Mouse (Mus musculus) lung, postnatal 0 days (tissue): ENCODE measurements at regions not wholly inside any gene's neighbourhood (a gene's known extent, or its start where the extent isn't known, plus 50 kb on each side); places are given as distances from the start of the nearest gene placed in this dataset.

Experiments
- ATAC-seq: fragments of 200-750 bp; cut with Nextera tagmentation; 2 replicates; pipeline ENCODE4 v1.8.0; 2017; ENCODE audit warnings: moderate library complexity
- DNase-seq: peaks from one replicate; pipeline ENCODE4 v3.0.0-alpha.2; 2016; ENCODE audit warnings: low spot score
- H3K27ac ChIP-seq: fragments of 300-500 bp; sonication (generic); 2 replicates; pipeline ENCODE4 v1.5.1; 2014; ENCODE audit warnings: antibody characterized with exemption, mild to moderate bottlenecking, low read length, mixed read lengths
- H3K27me3 ChIP-seq: fragments of 300-500 bp; sonication (generic); replicated peaks from 2 replicates; pipeline ENCODE4 v1.6.1; 2014; ENCODE audit warnings: low read length, mixed read lengths; ENCODE audit not compliant: insufficient read depth
- H3K36me3 ChIP-seq: fragments of 300-500 bp; sonication (generic); 2 replicates; pipeline ENCODE4 v1.6.1; 2014; ENCODE audit warnings: low read length, mixed read lengths; ENCODE audit not compliant: insufficient read depth
- H3K4me1 ChIP-seq: fragments of 300-500 bp; sonication (generic); 2 replicates; pipeline ENCODE4 v1.6.1; 2014; ENCODE audit warnings: antibody characterized with exemption, low read depth, low read length, mixed read lengths; ENCODE audit not compliant: insufficient read depth
- H3K4me2 ChIP-seq: fragments of 300-500 bp; sonication (generic); replicated peaks from 2 replicates; pipeline ENCODE4 v1.6.1; 2014; ENCODE audit warnings: low read depth, mild to moderate bottlenecking, low read length, moderate library complexity, mixed read lengths
- H3K4me3 ChIP-seq: fragments of 300-500 bp; sonication (generic); 2 replicates; pipeline ENCODE4 v1.5.1; 2014; ENCODE audit warnings: low read depth, low read length
- H3K9ac ChIP-seq: fragments of 300-500 bp; sonication (generic); replicated peaks from 2 replicates; pipeline ENCODE4 v1.6.1; 2014; ENCODE audit warnings: low read depth, mild to moderate bottlenecking
- H3K9me3 ChIP-seq: fragments of 300-500 bp; sonication (generic); 2 replicates; pipeline ENCODE4 v1.6.1; 2016; ENCODE audit warnings: low read length, mixed read lengths
- CTCF ChIP-seq: IDR thresholded peaks from 2 replicates; pipeline ENCODE4 v1.5.1; 2016; ENCODE audit warnings: antibody characterized with exemption, mild to moderate bottlenecking
- EP300 ChIP-seq: IDR thresholded peaks from 2 replicates; pipeline ENCODE4 v1.6.1; 2016; ENCODE audit warnings: antibody characterized with exemption, mild to moderate bottlenecking, control low read depth
- WGBS: fragments of 180-500 bp; shearing (Covaris S2); extraction: QIAGEN DNeasy Blood & Tissue Kit; methylation state at CpG from one replicate; pipeline ENCODE4 v1.1.7; 2014; 5-methylcytosine and 5-hydroxymethylcytosine counted together

DNA sequence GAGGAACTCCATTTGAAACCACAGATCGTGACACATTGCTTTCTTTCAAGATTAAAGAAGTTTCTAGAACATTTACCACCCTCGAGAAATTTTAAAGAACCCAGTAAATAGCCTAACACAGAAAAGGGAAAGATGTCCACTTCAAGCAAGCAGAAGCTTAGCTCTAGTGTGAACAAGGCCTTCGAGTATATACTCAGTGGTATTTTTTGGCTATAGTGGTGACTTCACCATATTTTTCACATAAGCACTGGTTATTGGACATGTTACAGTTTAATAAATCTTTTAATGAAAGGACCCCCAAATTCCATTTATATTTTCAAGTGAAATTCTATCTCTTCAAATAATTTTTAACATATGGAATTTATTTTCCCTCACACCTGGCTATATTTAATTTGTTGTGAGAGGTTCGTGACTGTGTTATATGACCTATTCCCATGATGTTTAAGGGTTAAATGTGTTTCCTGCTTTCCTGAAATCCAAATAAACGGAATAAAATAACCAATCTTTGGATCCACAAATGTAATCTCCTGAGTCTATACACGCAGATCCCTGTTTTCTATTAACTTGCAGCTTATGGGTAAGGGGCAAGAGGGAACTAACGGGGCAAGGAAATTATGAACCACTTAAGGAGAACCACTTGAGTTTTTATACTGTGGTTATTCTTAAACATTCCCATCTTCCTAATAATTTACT is 60.6 kb upstream of the Tas2r134 start:
- no peak overlapping the region for H3K4me3 ChIP-seq
- TF ChIP-seq EP300 (no peak), CTCF (no peak)

DNA sequence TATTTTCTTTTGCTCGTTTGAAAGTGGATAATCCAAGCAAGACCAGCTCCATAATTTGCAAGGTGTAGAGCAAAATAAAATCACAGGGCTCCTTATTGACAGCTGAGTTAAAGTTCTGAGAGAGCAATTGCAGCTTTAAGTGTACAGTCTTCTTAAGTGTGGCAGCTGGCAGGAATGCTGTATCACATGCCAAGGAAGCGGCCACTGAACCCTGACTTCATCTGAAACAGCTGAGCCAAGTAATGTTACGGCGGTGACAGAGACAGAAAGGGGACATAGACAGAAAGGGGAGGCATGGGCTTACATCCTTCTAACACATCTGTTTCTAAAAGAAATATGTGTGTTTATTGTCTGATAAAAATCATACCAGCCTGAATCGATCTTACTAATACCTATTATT is 63.4 kb upstream of the Tas2r134 start:
- H3K4me1 ChIP-seq: no peaks in the 10 kb centered on the region
- H3K9ac ChIP-seq: no peak overlapping the region
- no peaks in the 10 kb centered on the region for H3K27me3 ChIP-seq
- no peak for TF ChIP-seq EP300
- no peak for TF ChIP-seq CTCF
- ATAC-seq (no peak; the same call in 1 of the 2 replicates), DNase-seq (no peak)
- no peak overlapping the region for H3K4me3 ChIP-seq
- H3K27ac ChIP-seq: no peak overlapping the region
- H3K9me3 ChIP-seq: no peaks in the 10 kb centered on the region
- H3K36me3 ChIP-seq: no peaks in the 10 kb centered on the region
- H3K4me2 ChIP-seq: no peak overlapping the region
- WGBS: 50% methylated on average over 5 of the region's 5 CpGs

More for the DNA sequence above, 60.6 kb upstream of the Tas2r134 start:
- Histone ChIP-seq H3K36me3 (no peaks in the 10 kb centered on the region), H3K9me3 (no peaks in the 10 kb centered on the region), H3K27me3 (no peaks in the 10 kb centered on the region), H3K4me2 (no peak overlapping the region), H3K9ac (no peak overlapping the region), H3K4me1 (no peaks in the 10 kb centered on the region), H3K27ac (no peak overlapping the region)
- ATAC-seq (no peak), DNase-seq (no peak)
- 66% methylated on average over 7 of the region's 7 CpGs for WGBS

DNA sequence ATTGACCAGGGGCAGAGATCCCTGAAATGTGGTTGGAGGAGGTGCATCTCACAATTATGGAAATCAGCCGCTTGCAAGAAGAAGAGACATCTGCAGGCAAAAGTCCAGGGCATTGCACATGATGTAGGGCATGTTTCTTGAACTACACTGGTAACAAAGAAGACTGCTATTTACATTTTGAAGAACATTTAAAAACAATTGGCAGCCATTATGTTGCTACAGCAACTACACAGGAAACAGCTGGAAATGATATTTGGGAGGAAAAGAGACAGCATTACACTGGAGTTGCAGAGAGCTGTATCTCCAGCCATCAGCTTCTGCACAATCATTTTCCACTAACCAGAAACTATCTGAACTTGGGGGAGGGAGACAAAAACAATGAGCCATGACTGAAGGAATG is 64.1 kb upstream of the Tas2r134 start:
- H3K9ac ChIP-seq: no peak overlapping the region
- H3K4me1 ChIP-seq: no peaks in the 10 kb centered on the region
- no peaks in the 10 kb centered on the region for H3K36me3 ChIP-seq
- TF ChIP-seq EP300: no peak
- TF ChIP-seq CTCF: no peak
- H3K27me3 ChIP-seq: no peaks in the 10 kb centered on the region
- no peak overlapping the region for H3K27ac ChIP-seq
- ATAC-seq (peak; percentile 41; the same call in 1 of the 2 replicates), DNase-seq (peak; percentile 47)
- WGBS: 56% methylated on average over 1 of the region's 1 CpGs
- no peak overlapping the region for H3K4me2 ChIP-seq
- H3K4me3 ChIP-seq: no peak overlapping the region
- no peaks in the 10 kb centered on the region for H3K9me3 ChIP-seq

DNA sequence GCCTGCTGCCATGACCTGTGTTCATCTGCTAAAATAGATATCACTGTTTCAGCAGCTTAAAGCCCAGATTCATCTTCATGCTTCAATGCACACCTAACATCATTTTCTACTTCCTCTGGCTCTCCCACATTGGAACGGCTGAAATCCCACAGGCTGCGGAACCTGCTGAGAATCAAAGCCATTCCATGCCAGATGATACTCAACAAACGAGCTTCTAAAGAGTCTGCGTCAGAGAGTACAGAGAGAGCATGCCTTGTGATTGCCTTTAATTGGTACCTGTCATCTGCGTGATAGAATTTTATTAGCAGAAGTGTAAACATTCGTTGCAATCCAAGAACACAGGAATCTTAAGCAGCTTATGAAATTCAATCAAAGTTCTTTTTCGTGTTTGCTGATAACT is 76.4 kb upstream of the Tas2r134 start:
- ATAC-seq (no peak), DNase-seq (no peak)
- Histone ChIP-seq H3K27me3 (no peaks in the 10 kb centered on the region), H3K36me3 (no peaks in the 10 kb centered on the region), H3K9me3 (no peaks in the 10 kb centered on the region), H3K4me2 (no peak overlapping the region), H3K4me3 (no peak overlapping the region), H3K9ac (no peak overlapping the region), H3K4me1 (no peaks in the 10 kb centered on the region), H3K27ac (no peak overlapping the region)
- WGBS: 58% methylated on average over 7 of the region's 7 CpGs
- TF ChIP-seq EP300 (no peak), CTCF (no peak)

DNA sequence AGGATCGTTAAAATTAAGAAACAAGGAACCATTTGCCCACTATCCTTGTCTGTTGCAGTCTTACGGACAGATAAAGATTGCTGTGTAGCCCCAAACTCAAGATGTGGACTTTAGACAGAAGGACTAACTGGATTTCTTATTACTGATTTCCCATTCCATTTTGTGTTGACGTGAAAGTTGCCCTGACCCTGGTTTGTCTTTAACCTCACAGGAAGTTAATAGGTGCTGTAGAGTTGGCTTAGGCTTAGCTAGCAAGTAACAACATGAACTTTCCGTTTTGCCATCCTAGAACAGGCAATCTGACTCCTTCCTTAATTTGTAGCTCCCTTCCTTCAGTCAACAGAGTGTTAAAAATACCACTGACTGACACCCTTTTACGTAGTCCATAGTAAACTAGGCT is 78.2 kb upstream of the Tas2r134 start:
- Histone ChIP-seq H3K27ac (no peak overlapping the region), H3K9ac (no peak overlapping the region), H3K9me3 (no peaks in the 10 kb centered on the region), H3K4me1 (no peaks in the 10 kb centered on the region), H3K27me3 (no peaks in the 10 kb centered on the region), H3K4me2 (no peak overlapping the region), H3K4me3 (no peak overlapping the region), H3K36me3 (no peaks in the 10 kb centered on the region)
- no peak for ATAC-seq
- no peak for TF ChIP-seq CTCF
- TF ChIP-seq EP300: no peak
- no peak for DNase-seq
- 78% methylated on average over 5 of the region's 5 CpGs for WGBS

DNA sequence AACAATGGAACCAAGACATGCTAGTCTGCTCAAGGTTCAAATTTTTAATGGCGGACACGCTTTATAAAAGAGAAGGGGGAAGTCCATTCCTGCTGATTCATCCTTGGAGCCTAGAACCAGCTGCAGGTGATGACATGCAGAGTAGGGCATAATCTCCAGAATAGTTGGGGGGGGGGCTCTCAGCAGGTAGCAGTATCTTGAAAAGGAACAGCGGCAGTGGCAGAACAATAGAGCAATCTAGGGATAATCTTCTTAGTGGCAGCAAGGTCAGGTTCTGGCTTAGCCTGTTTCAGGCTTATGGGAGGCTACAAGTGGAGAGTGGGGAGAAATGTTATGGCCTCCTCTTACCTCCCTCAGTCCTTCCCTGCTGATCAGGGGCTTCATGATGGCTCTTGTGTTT is 81.1 kb upstream of the Tas2r134 start:
- ATAC-seq (no peak), DNase-seq (no peak)
- Histone ChIP-seq H3K9me3 (no peaks in the 10 kb centered on the region), H3K4me1 (no peaks in the 10 kb centered on the region), H3K4me2 (no peak overlapping the region), H3K27ac (no peak overlapping the region), H3K4me3 (no peak overlapping the region), H3K36me3 (no peaks in the 10 kb centered on the region), H3K27me3 (no peaks in the 10 kb centered on the region), H3K9ac (no peak overlapping the region)
- TF ChIP-seq CTCF (no peak), EP300 (no peak)
- WGBS: 88% methylated on average over 3 of the region's 3 CpGs

DNA sequence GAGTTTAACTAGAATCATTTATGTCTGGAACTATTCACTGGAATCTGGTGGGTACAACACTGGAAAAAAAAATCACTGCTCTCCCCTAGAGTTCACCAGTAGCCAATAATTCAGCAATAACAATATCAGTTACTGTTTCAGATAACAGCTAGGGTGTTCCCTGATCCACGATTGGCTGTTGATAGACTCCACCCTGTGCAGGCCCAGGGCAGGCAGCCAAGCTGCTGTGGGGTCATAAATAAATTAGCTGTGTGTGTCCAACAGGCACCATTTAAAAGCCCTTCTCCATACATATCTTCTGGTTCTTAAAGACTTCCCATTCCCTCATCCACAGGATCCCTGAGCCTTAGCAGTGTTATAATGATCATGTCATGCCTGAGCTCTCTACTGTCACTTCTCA is 83.4 kb upstream of the Tas2r134 start:
- Histone ChIP-seq H3K4me1 (no peaks in the 10 kb centered on the region), H3K9ac (no peak overlapping the region), H3K4me3 (no peak overlapping the region), H3K4me2 (no peak overlapping the region), H3K27me3 (no peaks in the 10 kb centered on the region), H3K36me3 (no peaks in the 10 kb centered on the region), H3K27ac (no peak overlapping the region), H3K9me3 (no peaks in the 10 kb centered on the region)
- no peak for TF ChIP-seq EP300
- no peak for TF ChIP-seq CTCF
- 52% methylated on average over 1 of the region's 1 CpGs for WGBS
- DNase-seq (no peak), ATAC-seq (no peak)
